Mouse (Mus musculus): ENCODE measurements around the gene Wasf2. TPM values are rescaled to one million over a fixed set of nuclear protein-coding genes. Genes with fewer than 3 reads are reported as not detected.
A peak's percentile ranks its signal among the peaks of the same experiment; 100 is the strongest.

Wasf2 gene
- 42.1 and 67.1 TPM in 2 replicates for polyA plus RNA-seq (2016; fragmentation: Nextera tagmentation; extraction: Ambion mirVana)

GRCm38 (mm10) chr4:133129931-133130889, at the start of gene Wasf2:
TSS of gene Wasf2 (plus strand) at chr4:133130505.
- Histone ChIP-seq H3K36me3 (peaks cover 14% of the 10 kb centered on the region), H3K27ac (peak within 1 kb of the TSS; percentile 96), H3K9me3 (no peaks in the 10 kb centered on the region), H3K4me3 (peak within 1 kb of the TSS; percentile 93), H3K27me3 (ENCODE audit: insufficient read depth, poor library complexity, severe bottlenecking) (no peaks in the 10 kb centered on the region), H3K4me1 (replicated peaks) (peaks cover 25% of the 10 kb centered on the region)
- under 1% methylated on average over 65 of the region's 65 CpGs for WGBS
- DNase-seq (ENCODE audit: low spot score) = peak; percentile 95

- Histone ChIP-seq H3K27ac (no peak overlapping the region), H3K36me3 (peaks cover 32% of the 10 kb centered on the region), H3K9me3 (no peaks in the 10 kb centered on the region), H3K4me1 (replicated peaks) (peaks cover 55% of the 10 kb centered on the region), H3K4me3 (no peak overlapping the region), H3K27me3 (ENCODE audit: insufficient read depth, poor library complexity, severe bottlenecking) (peaks cover 20% of the 10 kb centered on the region)
- no peak for DNase-seq (ENCODE audit: low spot score)
- 94% methylated on average over 3 of the region's 3 CpGs for WGBS
Observed at GRCm38 (mm10) chr4:133080862-133081261, 49.4 kb upstream of the Wasf2 start.

GRCm38 (mm10) chr4:133082216-133082773, 48.0 kb upstream of the Wasf2 start:
- peaks cover 60% of the 10 kb centered on the region for H3K4me1 ChIP-seq (replicated peaks)
- DNase-seq (ENCODE audit: low spot score) = no peak

GRCm38 (mm10) chr4:133083991-133084861, 46.1 kb upstream of the Wasf2 start:
- peak overlapping the region; percentile 63 for H3K27ac ChIP-seq
- H3K9me3 ChIP-seq = no peaks in the 10 kb centered on the region
- peak overlapping the region; percentile 55; the same call in 1 of the 2 replicates for H3K4me3 ChIP-seq
- peaks cover 52% of the 10 kb centered on the region for H3K4me1 ChIP-seq (replicated peaks)
- H3K27me3 ChIP-seq (ENCODE audit: insufficient read depth, poor library complexity, severe bottlenecking) = peaks cover 35% of the 10 kb centered on the region
- 23% methylated on average over 3 of the region's 3 CpGs for WGBS
- peak; percentile 39 for DNase-seq (ENCODE audit: low spot score)
- peaks cover 10% of the 10 kb centered on the region; the same call in 1 of the 2 replicates for H3K36me3 ChIP-seq

More at GRCm38 (mm10) chr4:133082216-133082773, 48.0 kb upstream of the Wasf2 start:
- Histone ChIP-seq H3K36me3 (peaks cover 27% of the 10 kb centered on the region), H3K27ac (no peak overlapping the region), H3K27me3 (ENCODE audit: insufficient read depth, poor library complexity, severe bottlenecking) (peaks cover 33% of the 10 kb centered on the region), H3K4me3 (no peak overlapping the region), H3K9me3 (no peaks in the 10 kb centered on the region)
- WGBS = 92% methylated on average over 6 of the region's 6 CpGs

GRCm38 (mm10) chr4:133085011-133085782, 45.1 kb upstream of the Wasf2 start:
- Histone ChIP-seq H3K36me3 (peaks cover 3% of the 10 kb centered on the region; the same call in 1 of the 2 replicates), H3K27me3 (ENCODE audit: insufficient read depth, poor library complexity, severe bottlenecking) (peaks cover 35% of the 10 kb centered on the region), H3K4me3 (peak overlapping the region; percentile 55), H3K27ac (peak overlapping the region; percentile 63), H3K9me3 (no peaks in the 10 kb centered on the region), H3K4me1 (replicated peaks) (peaks cover 52% of the 10 kb centered on the region)
- WGBS = 2% methylated on average over 53 of the region's 53 CpGs
- peak; percentile 43 for DNase-seq (ENCODE audit: low spot score)

- Histone ChIP-seq H3K9me3 (no peaks in the 10 kb centered on the region), H3K27ac (peak overlapping the region; percentile 63), H3K4me3 (peak overlapping the region; percentile 55), H3K36me3 (no peaks in the 10 kb centered on the region), H3K27me3 (ENCODE audit: insufficient read depth, poor library complexity, severe bottlenecking) (peaks cover 37% of the 10 kb centered on the region), H3K4me1 (replicated peaks) (peaks cover 59% of the 10 kb centered on the region)
- peak; percentile 56 for DNase-seq (ENCODE audit: low spot score)
- WGBS = 8% methylated on average over 12 of the region's 12 CpGs
Observed at GRCm38 (mm10) chr4:133085783-133086342, 44.4 kb upstream of the Wasf2 start.

GRCm38 (mm10) chr4:133087177-133087714, 43.1 kb upstream of the Wasf2 start:
- 85% methylated on average over 6 of the region's 6 CpGs for WGBS
- peak overlapping the region; percentile 40; the same call in 1 of the 2 replicates for H3K27ac ChIP-seq
- H3K27me3 ChIP-seq (ENCODE audit: insufficient read depth, poor library complexity, severe bottlenecking) = peaks cover 51% of the 10 kb centered on the region
- H3K9me3 ChIP-seq = no peaks in the 10 kb centered on the region
- no peak overlapping the region for H3K4me3 ChIP-seq
- no peaks in the 10 kb centered on the region for H3K36me3 ChIP-seq
- peaks cover 69% of the 10 kb centered on the region for H3K4me1 ChIP-seq (replicated peaks)
- no peak for DNase-seq (ENCODE audit: low spot score)

GRCm38 (mm10) chr4:133087835-133088234, 42.5 kb upstream of the Wasf2 start:
- Histone ChIP-seq H3K27me3 (ENCODE audit: insufficient read depth, poor library complexity, severe bottlenecking) (peaks cover 57% of the 10 kb centered on the region), H3K4me1 (replicated peaks) (peaks cover 75% of the 10 kb centered on the region), H3K9me3 (no peaks in the 10 kb centered on the region), H3K4me3 (no peak overlapping the region), H3K36me3 (no peaks in the 10 kb centered on the region), H3K27ac (peak overlapping the region; percentile 72)
- DNase-seq (ENCODE audit: low spot score) = no peak
- WGBS = 38% methylated on average over 8 of the region's 8 CpGs

- DNase-seq (ENCODE audit: low spot score) = no peak
- Histone ChIP-seq H3K4me3 (no peak overlapping the region), H3K9me3 (no peaks in the 10 kb centered on the region), H3K27me3 (ENCODE audit: insufficient read depth, poor library complexity, severe bottlenecking) (peaks cover 67% of the 10 kb centered on the region), H3K4me1 (replicated peaks) (peaks cover 82% of the 10 kb centered on the region), H3K27ac (peak overlapping the region; percentile 73; the same call in 1 of the 2 replicates), H3K36me3 (no peaks in the 10 kb centered on the region)
- WGBS = 93% methylated on average over 9 of the region's 9 CpGs
Observed at GRCm38 (mm10) chr4:133089319-133089718, 41.0 kb upstream of the Wasf2 start.

GRCm38 (mm10) chr4:133089802-133090201, 40.5 kb upstream of the Wasf2 start:
- WGBS = 79% methylated on average over 4 of the region's 4 CpGs
- Histone ChIP-seq H3K4me1 (replicated peaks) (peaks cover 82% of the 10 kb centered on the region), H3K27ac (peak overlapping the region; percentile 73)

GRCm38 (mm10) chr4:133090276-133090719, 40.0 kb upstream of the Wasf2 start:
- H3K27me3 ChIP-seq (ENCODE audit: insufficient read depth, poor library complexity, severe bottlenecking) = peaks cover 66% of the 10 kb centered on the region
- no peak for DNase-seq (ENCODE audit: low spot score)
- H3K4me1 ChIP-seq (replicated peaks) = peaks cover 82% of the 10 kb centered on the region
- H3K9me3 ChIP-seq = no peaks in the 10 kb centered on the region
- H3K36me3 ChIP-seq = no peaks in the 10 kb centered on the region
- 47% methylated on average over 8 of the region's 8 CpGs for WGBS
- peak overlapping the region; percentile 73 for H3K27ac ChIP-seq
- peak overlapping the region; percentile 7; the same call in 1 of the 2 replicates for H3K4me3 ChIP-seq

More at GRCm38 (mm10) chr4:133089802-133090201, 40.5 kb upstream of the Wasf2 start:
- Histone ChIP-seq H3K36me3 (no peaks in the 10 kb centered on the region), H3K4me3 (no peak overlapping the region), H3K9me3 (no peaks in the 10 kb centered on the region), H3K27me3 (ENCODE audit: insufficient read depth, poor library complexity, severe bottlenecking) (peaks cover 67% of the 10 kb centered on the region)
- DNase-seq (ENCODE audit: low spot score) = no peak

All from hindbrain, embryonic 10.5 days (tissue).